Mouse (Mus musculus) embryonic fibroblast, embryonic 13.5 days (primary cell): ENCODE measurements around the gene Mpzl3.

Experiments used
- CTCF ChIP-seq: IDR thresholded peaks from 2 replicates; pipeline ENCODE4 v1.5.1; 2011; ENCODE audit warnings: mild to moderate bottlenecking, control low read depth, low read length, moderate library complexity, borderline replicate concordance; ENCODE audit not compliant: insufficient read depth
- POLR2A ChIP-seq: IDR thresholded peaks from 2 replicates; pipeline ENCODE4 v1.6.1; 2011; ENCODE audit warnings: low read depth, mild to moderate bottlenecking, control low read depth, low read length, moderate library complexity

- TF ChIP-seq CTCF (no peak), POLR2A (no peak)
Measured at GRCm38 (mm10) chr9:45119316-45119953, 64.4 kb downstream of the Mpzl3 start.
